Mouse (Mus musculus): Measurements from ENCODE around the gene Aqp7. TPM values are rescaled to one million over a fixed set of nuclear protein-coding genes. Genes with fewer than 3 reads are reported as not detected.

Gene Aqp7
- polyA plus RNA-seq, 1 experiment from 2014 or later: not detected

GRCm38 (mm10) chr4:41055111-41055510 lies 7.2 kb upstream of the Aqp7 start:
- no peaks in the 10 kb centered on the region for H3K27me3 ChIP-seq
- H3K9me3 ChIP-seq: no peaks in the 10 kb centered on the region
- WGBS: 85% methylated on average over 13 of the region's 13 CpGs
- no peak for ATAC-seq (ENCODE audit: low FRiP score)
- no peaks in the 10 kb centered on the region for H3K36me3 ChIP-seq
- no peak overlapping the region for H3K9ac ChIP-seq
- H3K27ac ChIP-seq: no peak overlapping the region
- no peak overlapping the region for H3K4me2 ChIP-seq
- H3K4me1 ChIP-seq (replicated peaks): peaks cover 4% of the 10 kb centered on the region
- no peak overlapping the region for H3K4me3 ChIP-seq

GRCm38 (mm10) chr4:41051781-41052180 lies 3.8 kb upstream of the Aqp7 start:
- Histone ChIP-seq H3K4me1 (replicated peaks) (peaks cover 4% of the 10 kb centered on the region), H3K36me3 (no peaks in the 10 kb centered on the region), H3K27ac (no peak overlapping the region), H3K4me3 (no peak overlapping the region), H3K27me3 (no peaks in the 10 kb centered on the region), H3K4me2 (no peak overlapping the region), H3K9me3 (no peaks in the 10 kb centered on the region), H3K9ac (no peak overlapping the region; the same call in 1 of the 2 replicates)
- no peak for ATAC-seq (ENCODE audit: low FRiP score)
- WGBS: 85% methylated on average over 7 of the region's 7 CpGs

- Histone ChIP-seq H3K27me3 (no peaks in the 10 kb centered on the region), H3K9ac (peak overlapping the region; percentile 60; the same call in 1 of the 2 replicates), H3K4me3 (no peak overlapping the region), H3K36me3 (no peaks in the 10 kb centered on the region), H3K9me3 (no peaks in the 10 kb centered on the region), H3K4me1 (replicated peaks) (peaks cover 4% of the 10 kb centered on the region), H3K4me2 (peak overlapping the region; percentile 50), H3K27ac (no peak overlapping the region)
- peak; percentile 72; the same call in 1 of the 2 replicates for ATAC-seq (ENCODE audit: low FRiP score)
- 39% methylated on average over 16 of the region's 16 CpGs for WGBS
These were observed 3.1 kb upstream of the Aqp7 start for GRCm38 (mm10) chr4:41050726-41051675.

GRCm38 (mm10) chr4:41048926-41049325 lies 987 bp upstream of the Aqp7 start:
- 77% methylated on average over 2 of the region's 2 CpGs for WGBS
- no peak for ATAC-seq (ENCODE audit: low FRiP score)
- no peaks in the 10 kb centered on the region for H3K27me3 ChIP-seq

GRCm38 (mm10) chr4:41046254-41046795 lies 1.6 kb downstream of the Aqp7 start:
- H3K4me1 ChIP-seq (replicated peaks): peaks cover 4% of the 10 kb centered on the region
- no peak overlapping the region for H3K4me2 ChIP-seq
- no peak for ATAC-seq (ENCODE audit: low FRiP score)
- no peaks in the 10 kb centered on the region for H3K9me3 ChIP-seq
- no peaks in the 10 kb centered on the region for H3K36me3 ChIP-seq
- H3K4me3 ChIP-seq: no peak overlapping the region
- H3K27ac ChIP-seq: no peak overlapping the region
- H3K9ac ChIP-seq: no peak overlapping the region
- H3K27me3 ChIP-seq: no peaks in the 10 kb centered on the region
- 84% methylated on average over 13 of the region's 13 CpGs for WGBS

More at GRCm38 (mm10) chr4:41048926-41049325, 987 bp upstream of the Aqp7 start:
- H3K4me1 ChIP-seq (replicated peaks): peaks cover 4% of the 10 kb centered on the region
- no peak overlapping the region for H3K9ac ChIP-seq
- H3K27ac ChIP-seq: no peak overlapping the region
- no peaks in the 10 kb centered on the region for H3K36me3 ChIP-seq
- no peaks in the 10 kb centered on the region for H3K9me3 ChIP-seq
- no peak overlapping the region for H3K4me2 ChIP-seq
- H3K4me3 ChIP-seq: no peak overlapping the region

- Histone ChIP-seq H3K9ac (no peak overlapping the region), H3K36me3 (no peaks in the 10 kb centered on the region), H3K4me1 (replicated peaks) (no peaks in the 10 kb centered on the region), H3K4me3 (no peak overlapping the region), H3K27ac (no peak overlapping the region), H3K9me3 (no peaks in the 10 kb centered on the region), H3K27me3 (no peaks in the 10 kb centered on the region), H3K4me2 (no peak overlapping the region)
- ATAC-seq (ENCODE audit: low FRiP score): no peak
- 90% methylated on average over 3 of the region's 3 CpGs for WGBS
These were observed 2.7 kb downstream of the Aqp7 start for GRCm38 (mm10) chr4:41045288-41045687.

GRCm38 (mm10) chr4:41043961-41044360 lies 4.0 kb downstream of the Aqp7 start:
- H3K27ac ChIP-seq: no peak overlapping the region
- no peaks in the 10 kb centered on the region for H3K4me1 ChIP-seq (replicated peaks)
- H3K9ac ChIP-seq: no peak overlapping the region
- no peaks in the 10 kb centered on the region for H3K27me3 ChIP-seq
- H3K4me3 ChIP-seq: no peak overlapping the region
- H3K9me3 ChIP-seq: no peaks in the 10 kb centered on the region
- 75% methylated on average over 5 of the region's 5 CpGs for WGBS
- no peaks in the 10 kb centered on the region for H3K36me3 ChIP-seq
- no peak for ATAC-seq (ENCODE audit: low FRiP score)
- no peak overlapping the region for H3K4me2 ChIP-seq

GRCm38 (mm10) chr4:41042880-41043279 lies 5.1 kb downstream of the Aqp7 start:
- 91% methylated on average over 12 of the region's 12 CpGs for WGBS
- H3K36me3 ChIP-seq: no peaks in the 10 kb centered on the region

GRCm38 (mm10) chr4:41040983-41041382 lies 7.0 kb downstream of the Aqp7 start:
- no peaks in the 10 kb centered on the region for H3K27me3 ChIP-seq
- H3K36me3 ChIP-seq: no peaks in the 10 kb centered on the region
- no peak overlapping the region for H3K9ac ChIP-seq
- WGBS: 89% methylated on average over 7 of the region's 7 CpGs
- H3K27ac ChIP-seq: no peak overlapping the region
- H3K4me3 ChIP-seq: no peak overlapping the region
- H3K4me1 ChIP-seq (replicated peaks): no peaks in the 10 kb centered on the region
- H3K9me3 ChIP-seq: no peaks in the 10 kb centered on the region
- H3K4me2 ChIP-seq: no peak overlapping the region
- no peak for ATAC-seq (ENCODE audit: low FRiP score)

More at GRCm38 (mm10) chr4:41042880-41043279, 5.1 kb downstream of the Aqp7 start:
- H3K9ac ChIP-seq: no peak overlapping the region
- no peaks in the 10 kb centered on the region for H3K4me1 ChIP-seq (replicated peaks)
- no peak overlapping the region for H3K4me2 ChIP-seq
- H3K27ac ChIP-seq: no peak overlapping the region
- no peak for ATAC-seq (ENCODE audit: low FRiP score)
- H3K4me3 ChIP-seq: no peak overlapping the region
- no peaks in the 10 kb centered on the region for H3K27me3 ChIP-seq
- H3K9me3 ChIP-seq: no peaks in the 10 kb centered on the region

GRCm38 (mm10) chr4:41037942-41038341 lies 10.0 kb downstream of the Aqp7 start:
- no peak overlapping the region for H3K4me2 ChIP-seq
- no peak overlapping the region for H3K4me3 ChIP-seq
- 67% methylated on average over 3 of the region's 3 CpGs for WGBS
- no peak overlapping the region for H3K27ac ChIP-seq
- H3K4me1 ChIP-seq (replicated peaks): no peaks in the 10 kb centered on the region
- H3K36me3 ChIP-seq: no peaks in the 10 kb centered on the region
- H3K9me3 ChIP-seq: no peaks in the 10 kb centered on the region
- ATAC-seq (ENCODE audit: low FRiP score): no peak
- no peak overlapping the region for H3K9ac ChIP-seq
- no peaks in the 10 kb centered on the region for H3K27me3 ChIP-seq

GRCm38 (mm10) chr4:41031242-41031641 lies 16.7 kb downstream of the Aqp7 start:
- no peak overlapping the region for H3K27ac ChIP-seq
- no peak for ATAC-seq (ENCODE audit: low FRiP score)
- H3K4me1 ChIP-seq (replicated peaks): no peaks in the 10 kb centered on the region
- H3K9ac ChIP-seq: no peak overlapping the region
- H3K4me3 ChIP-seq: no peak overlapping the region
- peaks cover 23% of the 10 kb centered on the region for H3K36me3 ChIP-seq
- no peak overlapping the region for H3K4me2 ChIP-seq
- no peaks in the 10 kb centered on the region for H3K9me3 ChIP-seq
- no peaks in the 10 kb centered on the region for H3K27me3 ChIP-seq
- 80% methylated on average over 3 of the region's 3 CpGs for WGBS

GRCm38 (mm10) chr4:41029372-41029771 lies 18.6 kb downstream of the Aqp7 start:
- Histone ChIP-seq H3K9ac (no peak overlapping the region), H3K36me3 (peaks cover 40% of the 10 kb centered on the region), H3K9me3 (no peaks in the 10 kb centered on the region), H3K4me3 (no peak overlapping the region), H3K27ac (no peak overlapping the region), H3K4me2 (no peak overlapping the region), H3K27me3 (no peaks in the 10 kb centered on the region), H3K4me1 (replicated peaks) (no peaks in the 10 kb centered on the region)
- 97% methylated on average over 5 of the region's 5 CpGs for WGBS
- ATAC-seq (ENCODE audit: low FRiP score): no peak

All from hindbrain, embryonic 13.5 days (tissue).